Mouse (Mus musculus): ENCODE results near the gene Syn3.

The Syn3 gene

DNA sequence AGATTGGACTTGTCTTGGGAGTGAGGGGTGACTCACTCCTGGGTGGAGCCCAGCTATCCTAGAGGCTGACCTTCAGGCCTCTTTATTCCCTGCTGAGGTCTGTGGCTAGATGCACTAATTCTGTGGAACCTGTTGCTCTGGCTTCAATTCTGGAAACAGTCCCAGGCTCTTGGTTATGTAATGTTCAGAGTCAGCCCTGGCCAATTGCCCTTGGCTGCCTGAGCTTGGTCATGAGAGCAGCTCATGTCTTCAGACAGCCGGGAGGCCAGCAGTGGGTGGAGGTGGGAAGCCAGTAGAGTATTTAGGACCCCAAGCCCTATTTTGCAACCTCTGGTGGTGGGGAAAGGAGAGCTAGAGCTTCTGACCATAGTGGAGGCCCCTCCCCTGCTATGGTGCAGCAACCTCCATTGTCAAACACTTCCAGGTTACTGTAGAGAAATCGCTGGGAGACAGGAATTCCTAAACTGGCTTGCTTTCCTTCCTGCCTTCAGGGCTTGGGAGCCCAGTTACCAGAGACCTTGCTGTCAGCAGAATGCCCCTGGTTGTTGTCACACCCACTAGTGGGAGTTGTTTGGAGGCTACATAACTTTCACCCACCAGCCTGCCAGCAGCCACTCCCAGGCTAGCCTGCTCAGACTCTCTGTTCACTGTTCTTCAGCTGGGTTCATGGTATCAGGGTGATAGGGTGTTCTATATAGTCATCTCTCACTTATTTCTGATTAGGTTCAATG, 158.9 kb downstream of the Syn3 start:
- peak; percentile 48 for DNase-seq (ENCODE audit: low read depth, low spot score)

DNA sequence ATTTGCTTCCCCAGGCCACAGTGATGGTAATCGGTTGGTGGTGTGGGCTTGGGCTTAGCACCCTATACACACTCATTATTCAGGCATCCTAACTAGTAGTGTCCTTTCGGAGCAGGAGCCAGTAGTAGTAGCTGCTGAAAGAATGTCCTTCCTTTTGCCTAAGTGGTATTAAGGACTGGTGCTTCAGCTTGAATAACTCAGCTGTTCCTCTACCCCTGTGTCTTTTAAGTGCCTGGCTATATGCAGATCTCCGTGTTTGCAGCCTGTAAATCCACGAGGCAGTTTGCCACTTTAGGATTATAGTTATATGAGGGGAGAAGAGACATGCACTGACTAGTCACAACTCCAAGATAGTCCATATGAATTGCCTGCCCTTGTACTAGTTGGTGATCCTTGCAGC, 159.6 kb downstream of the Syn3 start:
- DNase-seq (ENCODE audit: low read depth, low spot score): no peak

DNA sequence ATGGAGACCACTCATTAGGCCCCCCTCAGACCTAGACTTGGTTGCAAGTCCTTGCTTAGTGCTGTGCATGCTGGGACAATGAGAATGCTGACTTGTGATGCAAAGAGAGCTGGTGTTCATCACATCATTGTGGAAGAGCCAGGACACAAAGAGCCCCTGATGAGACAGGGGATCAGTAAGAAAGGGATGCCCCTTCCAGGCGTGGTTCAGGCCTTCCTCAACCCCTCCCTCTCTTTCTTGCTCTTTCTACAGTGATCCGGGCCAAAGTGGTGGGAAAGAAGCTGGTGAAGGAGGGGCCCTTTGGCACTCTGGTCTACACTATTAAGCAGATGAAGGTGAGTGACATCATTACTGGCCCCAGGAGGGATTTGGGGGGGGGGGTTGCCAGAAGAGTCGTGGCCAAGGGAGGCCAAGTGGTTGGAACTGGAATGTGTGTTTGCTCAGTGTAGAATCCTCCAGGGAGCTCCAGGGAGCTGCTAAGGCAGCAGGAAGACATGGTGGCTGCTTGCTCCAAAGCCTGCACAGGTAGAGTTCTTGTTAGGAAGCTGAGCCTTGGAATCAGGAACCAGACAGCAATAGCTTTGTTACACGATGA, 160.5 kb downstream of the Syn3 start:
- no peak for DNase-seq (ENCODE audit: low read depth, low spot score)

DNA sequence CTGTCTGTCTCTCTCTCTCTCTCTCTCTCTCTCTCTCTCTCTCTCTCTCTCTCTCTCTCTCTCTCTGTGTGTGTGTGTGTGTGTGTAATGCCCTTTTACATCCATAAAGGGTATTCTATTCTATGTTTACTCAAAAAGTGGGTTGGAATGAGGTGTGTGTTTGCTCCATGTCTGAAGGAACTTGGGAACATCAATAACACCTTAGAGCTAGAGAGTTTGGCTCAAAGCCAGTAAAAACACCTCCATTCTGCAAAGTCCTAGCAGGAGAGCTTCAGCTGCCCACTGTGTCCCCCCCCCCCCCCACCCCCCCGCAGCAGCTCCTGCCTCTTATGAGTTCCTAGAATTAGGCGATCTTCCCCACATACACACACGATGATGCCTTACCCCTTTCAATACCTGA, 161.5 kb downstream of the Syn3 start:
- DNase-seq (ENCODE audit: low read depth, low spot score): no peak

DNA sequence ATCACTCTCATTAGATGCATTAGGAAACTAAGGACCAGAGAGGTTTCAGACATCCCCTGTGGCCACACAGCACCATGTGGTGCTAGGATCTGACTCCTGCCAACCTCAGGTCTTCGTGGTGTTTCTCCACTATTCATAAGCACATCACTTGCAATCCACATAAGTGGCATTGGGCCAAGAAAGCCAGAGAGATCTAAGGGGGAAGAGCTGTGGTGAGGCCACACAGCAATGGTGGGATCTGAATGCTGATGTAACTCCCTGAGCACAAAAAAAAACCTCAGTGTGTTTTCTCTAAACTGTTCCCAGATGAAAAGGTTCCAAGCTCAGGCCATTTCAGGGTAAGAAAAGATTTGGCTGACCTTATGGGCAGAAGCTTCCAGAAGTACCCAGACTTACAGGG, 162.2 kb downstream of the Syn3 start:
- DNase-seq (ENCODE audit: low read depth, low spot score): no peak

DNA sequence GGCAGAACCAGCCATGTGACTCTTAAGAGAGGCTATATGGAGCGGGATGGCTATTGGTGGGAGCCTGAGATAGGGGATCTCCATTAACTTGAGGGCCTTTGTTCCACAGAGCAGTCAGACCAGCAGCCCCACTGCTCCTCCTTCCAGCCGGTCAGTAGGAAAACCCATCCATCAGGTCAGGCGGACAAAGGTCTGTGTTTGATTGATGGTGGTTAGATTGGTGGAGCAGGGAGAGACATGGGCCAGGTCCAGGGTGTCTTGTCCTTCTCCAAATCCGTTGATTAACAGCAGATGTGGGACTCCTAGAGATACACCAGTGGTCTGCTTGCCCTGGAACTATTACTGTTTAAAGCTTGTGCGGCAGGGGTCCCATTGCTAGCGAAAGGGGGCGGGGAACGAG, 164.1 kb downstream of the Syn3 start:
- DNase-seq (ENCODE audit: low read depth, low spot score): no peak

DNA sequence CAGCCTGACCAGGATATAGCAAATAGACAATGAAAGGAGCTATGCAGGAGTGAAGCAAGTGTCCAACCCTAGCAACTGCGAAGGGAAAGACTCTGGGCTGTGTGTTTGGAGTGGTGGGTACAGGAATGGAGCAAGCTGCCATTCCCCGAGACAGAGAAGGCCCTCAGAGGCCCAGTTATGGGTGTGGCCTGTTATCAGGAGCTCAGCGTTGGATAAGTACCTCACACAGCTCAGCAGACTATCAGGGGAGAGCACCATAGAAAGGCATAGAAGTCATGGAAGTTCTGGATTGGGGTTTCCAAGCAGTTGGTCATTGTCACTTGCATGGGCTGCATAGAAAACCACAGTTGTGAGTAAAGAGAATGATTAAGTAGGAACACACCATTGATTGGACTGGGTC, 165.8 kb downstream of the Syn3 start:
- DNase-seq (ENCODE audit: low read depth, low spot score): no peak

DNA sequence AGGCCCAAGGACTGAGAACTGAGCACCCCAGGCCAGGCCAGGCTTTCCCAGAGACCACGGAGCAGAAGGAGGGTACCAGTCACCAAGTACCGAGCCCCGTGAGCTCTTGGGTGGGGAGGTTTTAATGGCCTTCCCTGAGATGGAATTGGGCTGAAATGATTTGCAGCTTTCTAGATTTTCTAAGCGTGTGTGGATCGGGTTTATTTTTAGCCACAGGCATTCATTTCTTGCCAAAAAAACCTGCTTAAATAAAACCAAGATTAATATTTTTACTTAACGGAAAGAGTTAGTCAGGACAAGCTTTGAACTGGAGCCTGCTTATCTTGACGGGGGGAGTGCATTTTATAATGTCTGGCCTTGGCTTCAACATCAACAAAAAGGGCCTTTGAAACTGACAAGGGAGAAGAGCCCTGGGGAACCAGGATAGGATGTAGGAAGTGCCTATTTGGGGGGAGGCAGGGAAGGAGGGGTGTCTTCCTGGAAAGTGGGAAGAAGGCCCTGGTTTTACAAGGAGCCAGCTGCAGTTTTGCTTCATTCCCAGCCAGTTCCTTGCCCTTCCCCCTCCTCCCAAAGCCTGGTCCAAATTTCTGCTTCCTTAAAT, 166.9 kb downstream of the Syn3 start:
- peak; percentile 38 for DNase-seq (ENCODE audit: low read depth, low spot score)

DNA sequence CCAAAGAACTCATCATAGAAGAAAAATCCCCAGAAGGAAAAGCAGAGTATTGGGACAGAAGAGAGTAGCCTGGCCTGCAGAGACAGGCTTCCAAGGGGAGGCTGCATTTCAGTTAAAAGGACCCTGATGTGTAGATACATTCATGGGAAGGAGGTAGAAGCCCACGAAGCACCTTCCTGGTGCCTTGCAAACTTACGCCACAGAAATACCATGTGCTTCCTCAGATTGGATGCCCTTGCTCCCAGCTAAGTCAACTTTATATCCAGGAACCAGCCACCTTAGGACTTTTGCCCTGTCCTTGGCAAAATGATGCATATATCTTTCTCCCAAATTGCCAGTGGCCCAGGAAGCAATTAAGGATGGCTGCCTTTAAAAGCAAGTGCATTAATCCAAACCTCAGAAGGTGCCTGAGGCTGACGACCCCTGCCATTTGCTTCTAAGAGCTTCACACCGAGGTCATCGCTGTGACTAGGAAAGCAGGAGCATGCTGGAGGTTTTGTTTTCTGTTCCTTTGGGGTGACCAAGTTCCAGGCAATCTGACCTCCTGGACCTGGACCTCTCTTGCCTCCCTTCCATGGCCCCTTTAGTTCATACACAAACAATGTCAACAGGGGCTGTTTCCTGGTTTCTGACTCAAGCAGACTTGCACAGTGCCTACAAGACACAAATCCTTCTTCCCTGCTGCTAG, 167.6 kb downstream of the Syn3 start:
- DNase-seq (ENCODE audit: low read depth, low spot score): no peak

DNA sequence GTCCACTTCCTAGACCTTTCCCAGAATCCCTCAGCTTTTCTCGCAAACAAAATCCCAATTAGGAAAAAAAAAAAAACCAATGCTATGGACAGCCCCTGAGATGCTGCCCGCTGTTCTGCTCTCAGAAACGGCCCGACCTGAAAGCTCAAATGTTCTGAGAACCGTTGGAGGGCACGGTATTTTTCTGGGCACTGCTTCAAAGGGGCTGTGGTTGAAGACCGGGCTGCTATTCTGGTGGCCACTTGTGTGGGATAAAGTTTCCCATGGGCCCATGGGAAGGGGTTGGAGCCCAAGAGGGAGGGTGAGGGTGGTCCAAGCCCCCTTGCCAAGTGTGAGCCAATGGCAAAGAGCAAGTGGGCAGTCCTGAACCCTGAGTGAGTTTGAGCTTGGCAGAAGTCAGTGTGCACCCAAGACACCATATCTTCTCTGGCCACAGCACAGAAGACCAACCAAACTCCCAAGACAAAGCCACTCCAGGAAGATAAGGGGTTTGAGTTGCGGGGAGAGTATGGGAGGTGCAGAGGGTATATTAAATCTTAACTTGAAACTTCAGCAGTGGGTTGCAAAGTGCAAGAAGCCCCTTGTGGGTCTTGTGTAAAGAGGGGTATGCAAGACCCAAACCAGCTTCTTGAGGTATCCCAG, 169.3 kb downstream of the Syn3 start:
- DNase-seq (ENCODE audit: low read depth, low spot score): no peak

DNA sequence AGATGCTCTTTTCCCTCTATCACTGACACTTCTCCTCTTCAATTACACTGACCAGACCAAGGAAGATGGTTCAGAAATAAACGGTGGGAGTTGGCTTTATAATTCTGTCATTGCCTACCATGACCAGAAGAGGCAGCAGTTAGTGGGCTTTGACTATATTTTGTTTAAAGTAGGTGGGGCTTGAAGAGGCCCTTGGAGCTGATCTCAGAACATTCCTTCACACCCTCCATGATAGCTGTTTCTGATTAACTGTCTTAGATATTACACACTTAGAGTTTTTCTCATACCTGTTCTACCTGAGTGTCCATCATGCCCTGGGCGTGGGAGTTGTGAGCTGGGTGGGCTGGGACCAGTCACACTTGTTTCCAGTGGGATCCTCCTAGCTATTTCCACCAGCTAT, 170.0 kb downstream of the Syn3 start:
- no peak for DNase-seq (ENCODE audit: low read depth, low spot score)

DNA sequence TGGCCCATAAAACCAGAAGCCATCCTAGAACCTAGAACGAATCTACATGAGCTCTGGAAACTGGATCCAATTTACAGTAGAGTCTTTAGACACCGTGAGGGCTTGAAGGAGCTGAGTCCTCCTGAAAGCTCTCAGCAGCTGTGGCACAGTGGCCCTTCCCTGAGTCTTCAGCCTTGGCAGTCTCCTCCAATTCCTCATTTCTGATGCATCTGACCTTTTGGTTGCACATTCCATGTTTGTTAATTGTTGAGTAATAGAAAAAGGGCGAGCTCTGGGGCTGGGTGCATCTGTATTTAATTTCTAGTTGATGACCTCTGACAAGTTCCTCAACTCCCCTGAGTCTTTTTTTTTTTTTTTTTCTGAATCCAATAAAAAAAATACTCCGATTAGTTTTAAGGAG, 170.6 kb downstream of the Syn3 start:
- no peak for DNase-seq (ENCODE audit: low read depth, low spot score)

DNA sequence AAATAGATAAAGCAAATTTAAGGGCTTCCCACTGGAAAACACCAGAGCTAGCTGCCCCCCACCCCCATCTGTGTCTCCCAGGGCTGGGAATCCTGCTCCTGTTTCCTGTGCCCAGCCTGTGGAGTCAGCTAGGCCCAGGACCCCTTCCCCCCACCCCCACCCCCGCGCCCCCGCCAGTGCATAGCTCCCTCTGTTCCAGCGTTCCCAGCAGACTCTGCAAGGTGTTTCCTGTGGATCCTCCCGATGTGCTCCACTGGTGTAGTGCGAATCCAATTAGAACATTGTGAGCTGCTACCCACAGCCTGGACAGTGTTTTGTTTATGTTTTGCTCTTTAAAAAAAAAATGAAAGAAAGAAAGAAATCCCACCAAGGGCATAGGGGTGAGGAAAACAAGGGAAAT, 173.4 kb downstream of the Syn3 start:
- no peak for DNase-seq (ENCODE audit: low read depth, low spot score)

DNA sequence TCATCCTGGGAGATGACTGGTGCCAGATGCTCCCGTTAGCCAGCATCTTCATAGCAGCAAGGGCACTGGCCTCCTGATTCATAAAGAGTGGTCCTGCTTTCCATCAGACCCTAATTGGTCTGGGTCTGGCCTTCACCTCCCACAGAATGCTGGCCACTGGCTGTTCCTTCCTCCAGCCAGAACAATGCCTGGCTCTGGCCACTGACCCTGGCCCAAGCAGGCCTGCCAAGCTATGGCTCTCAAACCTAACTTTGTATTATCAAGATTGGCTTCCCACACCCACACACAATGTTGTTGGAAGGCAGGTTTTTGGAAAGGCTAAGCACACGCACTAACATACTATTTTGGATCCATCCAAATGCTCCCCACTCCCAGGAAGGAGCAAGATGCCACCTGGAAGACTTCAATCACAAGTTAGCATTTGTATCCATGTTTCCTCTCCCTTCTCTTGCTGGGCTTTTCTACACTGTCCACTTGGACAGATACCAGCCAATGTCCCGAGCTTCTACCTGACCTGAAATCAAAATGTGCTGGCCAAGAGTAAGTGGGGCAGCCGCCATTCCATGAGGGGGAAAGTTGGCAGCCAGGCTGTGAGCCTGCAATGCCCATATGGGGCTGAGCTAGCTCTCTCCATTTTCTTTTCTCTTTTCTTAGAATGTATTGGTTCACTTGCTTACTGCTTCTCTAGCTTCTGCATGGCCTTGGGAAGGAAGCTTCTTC, 175.3 kb downstream of the Syn3 start:
- no peak for DNase-seq (ENCODE audit: low read depth, low spot score)

DNA sequence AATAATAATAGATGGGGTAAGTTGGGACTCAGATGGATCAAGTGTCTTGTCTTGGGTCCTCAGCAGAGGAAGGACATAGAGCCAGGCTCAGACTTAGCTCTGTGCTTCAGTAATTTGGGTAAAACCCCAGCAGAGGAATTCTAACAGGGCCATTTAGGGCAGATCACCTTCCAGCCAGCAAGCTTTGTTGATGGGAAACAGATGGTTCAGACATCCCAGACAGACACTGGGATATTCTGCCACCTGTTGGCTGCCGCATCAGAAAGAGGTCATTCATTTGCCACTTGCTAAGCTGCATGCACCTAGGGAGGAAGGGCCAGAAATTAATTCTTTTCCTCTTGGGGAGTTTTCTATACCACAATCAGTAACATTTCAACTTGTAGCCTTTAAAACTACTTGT, 176.7 kb downstream of the Syn3 start:
- no peak for DNase-seq (ENCODE audit: low read depth, low spot score)

DNA sequence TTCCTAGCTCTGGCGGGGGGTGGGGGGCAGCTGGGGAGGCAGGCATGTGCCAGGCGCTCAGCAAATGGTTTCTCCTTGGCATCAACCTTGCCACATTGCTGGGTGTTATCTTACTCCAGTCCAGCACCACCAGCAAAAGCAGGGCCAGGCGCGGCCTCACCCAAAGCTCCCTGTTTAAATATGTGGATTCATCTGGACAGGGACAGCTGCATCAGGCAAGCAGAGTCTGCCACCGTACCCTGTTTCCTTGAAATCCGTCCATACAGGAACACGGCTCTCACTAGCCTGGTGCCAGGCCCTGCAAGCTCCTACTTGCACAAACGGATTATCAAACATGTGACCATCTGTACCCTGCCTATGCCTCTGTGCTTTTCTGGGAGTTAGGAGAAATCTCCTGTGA, 177.5 kb downstream of the Syn3 start:
- DNase-seq (ENCODE audit: low read depth, low spot score): no peak

DNA sequence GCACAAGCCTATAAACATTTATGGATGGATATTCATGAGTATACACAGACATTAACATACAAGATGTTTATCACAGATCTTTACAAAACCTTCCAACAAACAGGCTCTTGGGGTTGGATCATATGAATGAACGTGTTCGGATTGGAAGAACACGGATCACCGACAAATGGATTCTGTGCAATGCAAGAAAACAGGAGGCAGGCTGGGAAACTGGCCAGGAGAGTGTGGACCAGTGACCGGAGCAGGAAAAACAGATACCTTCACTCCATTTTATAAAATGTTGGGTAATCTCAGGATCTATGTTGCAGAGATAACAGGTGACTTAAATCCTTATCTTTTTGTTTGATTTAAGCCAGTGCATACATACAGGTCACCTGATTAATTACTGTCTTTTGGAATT, 178.5 kb downstream of the Syn3 start:
- no peak for DNase-seq (ENCODE audit: low read depth, low spot score)

DNA sequence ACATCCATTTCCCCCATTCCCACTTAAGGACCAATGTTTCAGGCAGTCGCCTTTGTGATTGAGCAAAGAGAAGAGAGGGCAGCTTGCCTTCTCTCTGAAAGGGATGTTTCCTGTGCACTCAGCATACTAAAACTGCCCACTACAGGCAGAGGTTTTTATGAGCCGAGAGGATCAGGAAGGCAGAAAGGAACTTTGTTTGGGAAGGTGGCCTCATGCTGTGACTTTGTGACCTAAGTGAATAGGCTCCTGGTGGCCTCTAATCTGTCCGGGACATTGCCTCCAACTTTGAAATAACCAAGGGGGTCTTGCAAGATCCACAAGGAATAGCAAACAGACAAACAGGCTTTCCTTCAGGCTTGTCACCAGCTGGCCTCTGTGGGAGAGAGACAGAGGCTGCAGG, 179.2 kb downstream of the Syn3 start:
- DNase-seq (ENCODE audit: low read depth, low spot score): no peak

DNA sequence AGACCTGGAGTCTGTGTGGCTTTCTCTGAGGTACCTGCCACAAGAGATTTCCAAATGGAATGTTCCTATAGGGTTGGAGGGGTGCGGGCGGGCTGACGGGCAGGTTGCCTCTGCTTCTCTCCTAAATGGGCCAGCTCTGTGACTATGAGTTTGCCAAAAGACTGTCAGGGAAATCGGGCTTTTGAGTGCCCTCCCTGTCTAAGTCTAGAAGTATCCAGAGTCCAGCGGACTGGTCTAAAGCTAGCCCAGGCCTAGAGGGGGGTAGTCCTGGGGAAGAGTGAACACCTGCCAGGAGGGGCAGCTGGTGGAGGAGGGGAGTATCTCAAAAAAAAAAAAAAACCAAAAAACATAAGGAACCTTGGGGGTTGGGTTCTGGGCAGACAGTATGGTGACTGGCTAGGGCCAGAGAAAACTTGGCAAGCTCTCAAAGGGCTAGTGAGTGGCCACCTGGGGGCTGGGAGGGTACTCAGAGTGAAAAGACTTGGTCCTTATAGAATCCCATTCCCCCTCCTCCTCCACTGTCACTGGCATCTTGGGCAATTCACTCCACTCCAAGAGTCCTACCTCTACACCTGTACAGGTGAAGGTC, 180.1 kb downstream of the Syn3 start:
- DNase-seq (ENCODE audit: low read depth, low spot score): no peak

DNA sequence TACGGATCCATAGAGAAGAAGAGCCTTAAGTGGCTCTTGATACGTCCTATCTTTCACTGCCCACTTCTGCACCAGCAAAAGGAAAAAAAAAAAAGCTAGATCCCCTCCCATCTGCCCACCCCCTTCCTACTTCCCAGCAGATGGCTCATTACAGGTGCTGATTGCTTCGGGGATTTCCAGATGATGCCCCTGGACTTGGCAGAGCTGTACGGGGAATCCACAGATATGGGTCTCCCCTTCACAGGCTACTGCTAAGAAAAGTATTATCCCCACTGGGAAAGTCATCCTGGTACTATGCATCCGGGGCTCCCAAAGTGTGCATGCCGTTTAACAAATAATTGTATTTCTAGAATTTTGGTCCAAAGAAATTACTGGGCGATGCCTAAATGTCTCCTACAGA, 181.1 kb downstream of the Syn3 start:
- no peak for DNase-seq (ENCODE audit: low read depth, low spot score)

DNA sequence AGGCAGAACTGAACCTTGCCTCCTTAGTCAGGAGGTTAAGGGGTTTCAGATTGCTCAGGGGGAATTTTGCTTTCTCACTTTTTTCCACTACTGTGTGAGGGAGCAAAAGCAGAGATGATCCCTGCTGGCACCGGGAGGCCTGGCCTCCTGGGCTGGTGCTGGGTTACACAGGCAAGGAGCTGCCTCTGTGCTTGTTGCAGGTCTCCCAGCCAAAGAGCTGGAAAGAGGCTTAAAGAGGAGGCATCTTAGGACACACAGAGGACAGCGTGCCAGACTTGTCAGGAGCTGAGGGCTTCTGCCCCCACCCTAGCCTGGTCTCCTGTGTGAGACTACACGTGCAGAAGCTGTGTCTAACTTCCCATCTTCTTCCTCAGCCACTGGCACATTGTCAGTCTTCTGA, 183.2 kb downstream of the Syn3 start:
- no peak for DNase-seq (ENCODE audit: low read depth, low spot score)

Data from telencephalon, adult 2 months (tissue).